Mouse (Mus musculus) thymus, adult 2 months (tissue): ENCODE data around the gene Vcp. TPM values are rescaled to one million over a fixed set of nuclear protein-coding genes. Genes with fewer than 3 reads are reported as not detected.

Experiments
- DNase-seq: peaks from one replicate; pipeline ENCODE4 v3.0.0; 2021
- H3K27ac ChIP-seq: fragments of 200-500 bp; 2 replicates; pipeline ENCODE4 v1.5.1; 2012; ENCODE audit warnings: low read length, control low read depth; ENCODE audit not compliant: control insufficient read depth, insufficient read depth
- H3K27me3 ChIP-seq: fragments of 200-500 bp; 2 replicates; pipeline ENCODE4 v1.6.1; 2012; ENCODE audit warnings: mild to moderate bottlenecking, low read length, moderate library complexity, mixed read lengths; ENCODE audit not compliant: control insufficient read depth, insufficient read depth
- H3K36me3 ChIP-seq: fragments of 200-500 bp; 2 replicates; pipeline ENCODE4 v1.6.1; 2012; ENCODE audit warnings: mild to moderate bottlenecking, low read length, moderate library complexity; ENCODE audit not compliant: control insufficient read depth, insufficient read depth
- H3K4me1 ChIP-seq: fragments of 200-500 bp; replicated peaks from 2 replicates; pipeline ENCODE4 v1.6.1; 2012; ENCODE audit warnings: low read length; ENCODE audit not compliant: control insufficient read depth, insufficient read depth
- H3K4me3 ChIP-seq: fragments of 200-500 bp; 2 replicates; pipeline ENCODE4 v1.5.1; 2012; ENCODE audit warnings: mild to moderate bottlenecking, low read length, control low read depth, moderate library complexity; ENCODE audit not compliant: control insufficient read depth, insufficient read depth
- CTCF ChIP-seq: fragments of 200-500 bp; IDR thresholded peaks from 2 replicates; pipeline ENCODE4 v1.5.1; 2012; ENCODE audit warnings: mild to moderate bottlenecking, control low read depth, low read length, moderate library complexity, borderline replicate concordance; ENCODE audit not compliant: control insufficient read depth, poor library complexity, insufficient read depth; ENCODE audit errors: extremely low read depth
- POLR2A ChIP-seq: fragments of 200-500 bp; IDR thresholded peaks from 2 replicates; pipeline ENCODE4 v1.6.1; 2012; ENCODE audit warnings: mild to moderate bottlenecking, low read length, control low read depth, moderate library complexity; ENCODE audit not compliant: control insufficient read depth, poor library complexity, insufficient read depth; ENCODE audit errors: extremely low read depth
- WGBS: fragments of 180-500 bp; shearing (Covaris S2); methylation state at CpG from one replicate; pipeline ENCODE4 v1.1.7; 2018; 5-methylcytosine and 5-hydroxymethylcytosine counted together
- polyA plus RNA-seq: library from polyadenylated mRNA; depleted of rRNA; stranded (reverse); fragments of >200 nt; gene quantifications from 2 replicates; pipeline ENCODE4 v1.2.3, GENCODE M21; 2012

The Vcp gene
- polyA plus RNA-seq, 1 experiment = 126 TPM

DNA sequence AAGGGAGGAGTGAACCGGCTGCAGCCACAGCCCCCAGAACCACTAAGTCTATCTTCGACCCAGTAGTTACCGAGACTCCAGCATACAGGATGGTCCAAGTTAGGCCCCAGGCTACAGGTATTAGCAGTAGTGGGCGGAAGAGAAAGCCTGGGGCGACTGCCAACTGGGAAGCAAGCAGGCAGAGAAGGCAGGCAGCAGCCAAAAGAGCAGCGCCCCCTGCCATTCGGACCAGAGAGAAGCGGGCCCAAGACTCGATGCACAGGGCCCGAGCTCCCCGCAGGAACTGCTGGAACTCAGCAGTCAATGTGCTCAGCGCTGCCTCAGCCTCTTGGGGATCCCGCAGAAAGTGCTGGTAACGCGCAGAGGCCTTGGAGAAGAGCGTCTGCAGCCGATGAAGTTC, 21.0 kb upstream of the Vcp start:
- 93% methylated on average over 17 of the region's 17 CpGs for WGBS
- Histone ChIP-seq H3K27me3 (no peaks in the 10 kb centered on the region), H3K4me1 (peaks cover 8% of the 10 kb centered on the region), H3K4me3 (no peak overlapping the region), H3K36me3 (peaks cover 30% of the 10 kb centered on the region), H3K27ac (no peak overlapping the region)
- no peak for DNase-seq
- TF ChIP-seq POLR2A = no peak
- no peak for TF ChIP-seq CTCF

DNA sequence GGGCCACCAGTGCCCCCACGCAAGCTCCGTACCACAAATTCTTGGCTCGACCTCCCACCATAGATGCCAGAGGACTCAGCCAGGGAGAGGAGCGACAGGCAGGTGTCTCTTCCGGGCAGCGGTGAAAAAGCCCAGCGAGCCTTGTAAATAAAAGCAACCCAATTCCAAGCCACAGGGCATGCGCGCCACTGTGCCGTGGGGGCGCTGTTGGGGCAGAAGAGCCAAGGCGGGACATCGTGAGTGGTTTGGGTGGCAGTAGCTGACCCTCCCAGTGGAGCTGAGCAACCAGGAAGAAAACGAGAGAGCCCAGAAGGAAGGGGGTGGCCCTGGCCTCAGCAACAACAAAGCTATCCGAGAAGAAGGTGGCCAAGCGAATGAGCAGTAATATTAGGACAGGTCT, 20.6 kb upstream of the Vcp start:
- Histone ChIP-seq H3K27ac (no peak overlapping the region), H3K36me3 (peaks cover 30% of the 10 kb centered on the region), H3K4me1 (peaks cover 8% of the 10 kb centered on the region), H3K4me3 (no peak overlapping the region), H3K27me3 (no peaks in the 10 kb centered on the region)
- TF ChIP-seq CTCF = no peak
- TF ChIP-seq POLR2A = no peak
- WGBS = 97% methylated on average over 16 of the region's 16 CpGs
- DNase-seq = no peak

DNA sequence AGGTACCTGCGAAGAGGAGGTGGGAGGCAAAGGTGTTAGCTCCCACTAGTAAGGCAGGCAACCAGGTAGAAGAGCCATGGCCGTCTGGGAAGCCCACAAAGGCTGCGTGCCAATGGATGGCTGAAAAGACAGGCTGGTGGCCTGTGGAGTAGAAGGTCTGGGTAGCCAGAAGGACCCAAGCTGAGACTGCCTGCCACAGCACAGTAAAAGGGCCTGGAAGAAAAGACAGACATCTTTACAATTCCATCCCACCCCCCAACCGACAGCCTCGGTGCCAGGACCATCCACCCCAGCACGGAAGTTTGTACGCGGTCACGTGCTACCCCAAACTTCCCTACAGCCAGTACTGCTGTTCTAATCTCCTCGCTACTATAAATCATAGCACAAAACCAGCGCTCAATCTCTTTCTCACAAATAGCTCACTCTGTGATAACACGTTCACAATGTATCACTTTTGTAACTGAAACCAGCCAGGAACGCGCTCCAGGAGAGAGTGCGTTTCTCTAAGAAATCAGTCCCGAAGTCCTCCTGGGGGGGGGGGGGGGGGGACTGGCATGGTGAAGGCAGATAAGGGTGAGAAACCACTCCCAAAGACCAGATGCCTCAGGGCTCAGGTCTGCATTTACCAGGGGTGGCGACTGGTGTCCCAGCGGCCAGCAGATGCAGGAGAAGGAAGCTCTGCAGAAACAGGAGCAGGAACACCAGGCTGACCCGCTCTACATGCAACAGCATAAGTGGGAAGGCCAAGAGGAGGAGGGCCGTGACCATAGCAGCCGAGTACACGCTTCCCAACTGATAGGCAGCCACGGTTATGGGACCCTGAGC, 19.5 kb upstream of the Vcp start:
- H3K36me3 ChIP-seq = peaks cover 30% of the 10 kb centered on the region
- TF ChIP-seq CTCF (no peak), POLR2A (no peak)
- 99% methylated on average over 23 of the region's 23 CpGs for WGBS
- no peak for DNase-seq
- H3K27me3 ChIP-seq = no peaks in the 10 kb centered on the region
- H3K4me1 ChIP-seq = peaks cover 5% of the 10 kb centered on the region
- no peak overlapping the region for H3K27ac ChIP-seq
- H3K4me3 ChIP-seq = no peak overlapping the region

DNA sequence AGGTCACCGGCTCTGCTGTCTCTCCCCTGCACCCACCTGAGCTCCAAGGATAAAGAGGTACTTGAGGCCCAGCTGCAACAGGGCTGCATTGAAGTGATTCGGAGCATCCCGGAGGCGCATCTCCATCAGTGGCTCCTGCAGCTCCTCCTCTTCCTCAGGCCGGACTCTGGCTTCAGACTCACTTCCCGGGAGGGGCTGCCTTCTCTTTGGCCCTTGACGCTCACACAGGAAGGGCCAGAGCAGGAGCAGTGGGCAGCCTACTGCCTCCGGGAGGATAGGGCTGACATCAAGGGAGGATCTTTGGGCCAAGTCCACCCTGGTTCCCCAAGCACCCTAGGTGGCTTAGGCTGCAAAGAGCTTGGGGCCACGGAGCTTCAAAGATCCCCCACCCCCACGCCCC, 18.9 kb upstream of the Vcp start:
- DNase-seq = no peak
- TF ChIP-seq CTCF (no peak), POLR2A (no peak)
- Histone ChIP-seq H3K27me3 (no peaks in the 10 kb centered on the region), H3K27ac (no peak overlapping the region), H3K4me1 (no peaks in the 10 kb centered on the region), H3K36me3 (peaks cover 30% of the 10 kb centered on the region), H3K4me3 (no peak overlapping the region)
- WGBS = 94% methylated on average over 10 of the region's 10 CpGs

DNA sequence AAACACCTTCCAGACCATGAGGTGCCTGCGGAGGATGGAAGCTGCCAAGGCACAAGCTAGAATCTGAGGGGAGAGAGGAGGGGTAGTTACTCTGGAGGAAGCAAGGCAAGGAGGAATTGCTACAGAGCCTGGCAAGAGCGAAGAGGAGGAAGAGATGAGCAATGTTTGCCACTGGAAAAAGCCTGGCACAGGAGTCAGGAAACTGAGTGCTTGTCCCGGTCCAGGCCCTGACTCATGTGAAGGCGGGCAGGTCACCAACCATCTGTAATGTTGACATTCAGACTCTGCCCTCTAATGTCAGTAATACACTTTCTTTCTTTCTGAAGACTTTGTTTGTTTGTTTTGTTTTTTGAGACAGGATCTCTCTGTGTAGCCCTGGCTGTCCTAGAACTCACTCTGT, 17.8 kb upstream of the Vcp start:
- no peak for DNase-seq
- no peak overlapping the region for H3K27ac ChIP-seq
- no peak overlapping the region for H3K4me3 ChIP-seq
- TF ChIP-seq POLR2A (no peak), CTCF (no peak)
- H3K36me3 ChIP-seq = peaks cover 26% of the 10 kb centered on the region
- no peaks in the 10 kb centered on the region for H3K4me1 ChIP-seq
- no peaks in the 10 kb centered on the region for H3K27me3 ChIP-seq
- WGBS = 96% methylated on average over 4 of the region's 4 CpGs

DNA sequence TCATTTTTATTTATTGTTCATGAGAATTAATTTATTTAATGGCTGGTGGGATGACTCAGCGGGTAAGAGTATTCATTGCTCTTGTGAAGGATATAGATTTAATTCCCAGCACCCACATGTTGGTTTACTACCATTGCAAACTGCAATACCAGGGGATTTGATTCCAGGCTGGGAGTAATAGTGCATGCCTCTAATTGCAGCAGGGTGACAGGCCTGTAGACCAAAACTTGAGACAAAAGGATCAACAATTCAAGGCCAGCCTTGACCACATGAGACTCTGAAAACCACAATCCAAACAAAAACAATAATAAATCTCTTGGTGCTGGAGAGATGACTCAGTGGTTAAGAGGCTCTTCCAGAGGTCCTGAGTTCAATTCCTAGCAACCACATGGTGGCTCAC, 11.8 kb upstream of the Vcp start:
- H3K27ac ChIP-seq = no peak overlapping the region
- WGBS = 100% methylated on average over 1 of the region's 1 CpGs
- H3K4me3 ChIP-seq = no peak overlapping the region
- peaks cover under 1% of the 10 kb centered on the region; the same call in 1 of the 2 replicates for H3K36me3 ChIP-seq
- no peak for DNase-seq
- H3K27me3 ChIP-seq = no peaks in the 10 kb centered on the region
- peaks cover 8% of the 10 kb centered on the region for H3K4me1 ChIP-seq
- TF ChIP-seq POLR2A (no peak), CTCF (no peak)

DNA sequence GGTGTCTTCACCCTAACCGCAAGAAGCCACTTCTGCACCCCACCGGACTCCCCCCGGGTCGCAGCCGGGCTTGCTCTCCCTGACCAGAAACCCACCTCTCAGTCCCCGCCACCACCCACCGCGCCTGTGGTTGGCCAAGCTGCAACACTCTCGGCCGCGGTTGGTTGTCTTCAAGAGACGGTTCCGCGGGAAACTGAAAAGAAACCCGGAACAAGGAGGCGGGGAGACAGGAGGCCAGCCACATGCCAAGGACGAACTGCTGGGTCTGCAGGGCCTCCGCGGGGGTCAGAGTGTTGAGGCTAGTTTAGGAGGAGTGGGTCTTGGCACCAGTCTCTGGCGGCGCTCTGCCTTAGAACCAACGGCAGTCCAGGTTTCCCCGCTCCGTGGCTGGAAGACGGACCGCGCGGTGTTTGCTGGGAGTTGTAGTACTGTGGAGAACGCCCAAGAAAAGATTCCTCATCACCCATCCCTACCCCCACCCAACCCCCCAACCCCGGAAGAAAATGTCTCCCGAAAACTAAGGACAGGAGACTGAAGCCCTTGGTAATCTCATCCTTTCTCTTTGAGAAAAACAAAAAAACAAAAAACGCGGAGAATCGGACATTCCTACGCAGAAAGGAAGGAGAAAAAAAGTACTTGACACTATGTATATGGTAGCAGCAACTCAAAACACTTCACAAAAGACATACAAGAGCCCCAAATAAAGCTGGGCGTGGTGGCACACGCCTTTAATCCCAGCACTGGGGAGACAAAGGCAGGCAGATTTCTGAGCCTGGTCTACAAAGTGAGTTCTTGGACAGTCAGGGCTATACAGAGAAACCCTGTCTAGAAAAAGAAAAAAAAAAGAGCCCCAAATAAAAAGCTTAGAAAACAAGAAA, 10.1 kb upstream of the Vcp start, which contains the start of gene Fancg:
Gene Fancg (minus strand): TSS at position 346 of the 878 bp plus-strand sequence.
- no peaks in the 10 kb centered on the region for H3K36me3 ChIP-seq
- H3K27me3 ChIP-seq = no peaks in the 10 kb centered on the region
- peak; percentile 43; the same call in 1 of the 2 replicates for TF ChIP-seq POLR2A
- no peak for TF ChIP-seq CTCF
- H3K4me1 ChIP-seq = peaks cover 8% of the 10 kb centered on the region
- peak; percentile 87 for DNase-seq
- H3K4me3 ChIP-seq = peak within 1 kb of the TSS; percentile 89
- H3K27ac ChIP-seq = no peak within 1 kb of the TSS
- WGBS = under 1% methylated on average over 37 of the region's 37 CpGs
